Mouse (Mus musculus) adrenal gland, postnatal 4 days (tissue): Measurements from ENCODE around the gene Il6st. TPM values are rescaled to one million over a fixed set of nuclear protein-coding genes. Genes with fewer than 3 reads are reported as not detected.

Experiments used
- DNase-seq, 2 experiments: peaks; one replicate each; pipeline ENCODE4 v3.0.0; 2021 to 2022; ENCODE audit warnings: low spot score in 2 of 2, mixed read lengths in 2 of 2
- total RNA-seq, 2 experiments: library from RNA; stranded (reverse); gene quantifications; 2 replicates each; pipeline ENCODE4 v1.2.3; 2021

The Il6st gene
- total RNA-seq, 2 experiments from 2014 or later, result 278 to 288 TPM

- DNase-seq, result no peak
Observed at GRCm38 (mm10) chr13:112440668-112441067, 23.2 kb upstream of the Il6st start.

- no peak for DNase-seq
Observed at GRCm38 (mm10) chr13:112442867-112443529, 20.9 kb upstream of the Il6st start.

DNA sequence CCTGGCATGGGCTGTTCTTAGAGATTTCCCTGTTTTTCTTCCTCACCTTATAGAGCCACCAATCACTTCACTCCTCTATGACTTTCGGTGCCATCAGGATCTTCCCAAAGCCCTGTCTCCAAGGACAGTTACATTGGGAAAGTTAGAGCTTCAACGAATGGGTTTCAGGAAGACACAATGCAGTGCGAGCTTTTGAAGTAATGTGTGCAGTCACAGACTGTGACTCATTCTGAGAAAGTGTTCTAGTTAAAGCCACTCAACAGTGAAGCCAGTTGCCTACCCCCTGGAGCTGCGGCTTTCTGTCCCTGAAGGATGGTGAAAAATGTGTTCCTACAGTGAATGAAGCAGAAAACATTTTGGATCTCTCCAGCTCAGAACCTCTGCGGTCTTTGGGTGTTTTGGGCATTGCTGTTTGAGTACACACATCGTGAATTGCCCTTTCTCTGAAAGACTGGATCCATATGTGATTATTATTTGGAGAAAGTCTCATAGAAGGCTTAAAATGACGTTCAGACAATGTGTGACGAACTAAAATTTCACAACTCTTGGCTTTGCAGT, 16.7 kb upstream of the Il6st start:
- DNase-seq, result no peak

DNA sequence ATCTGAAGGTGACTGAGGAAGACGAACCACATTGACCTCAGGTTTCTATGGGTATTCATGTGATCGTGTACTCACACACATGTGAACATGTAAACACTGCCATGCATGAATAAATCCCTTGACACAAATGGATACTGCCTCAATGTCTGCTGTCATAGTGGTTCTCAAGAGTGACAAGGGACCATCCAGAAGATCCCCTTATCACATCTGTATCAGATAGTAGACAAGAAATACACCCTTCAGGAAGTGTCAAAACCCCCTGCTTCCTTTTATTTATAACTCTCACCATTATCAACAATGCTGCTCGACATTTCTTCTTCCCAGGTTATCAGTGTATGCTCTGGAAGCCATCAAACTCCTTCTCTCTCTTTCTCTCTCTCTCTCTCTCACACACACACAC, 13.7 kb upstream of the Il6st start:
- no peak for DNase-seq

DNA sequence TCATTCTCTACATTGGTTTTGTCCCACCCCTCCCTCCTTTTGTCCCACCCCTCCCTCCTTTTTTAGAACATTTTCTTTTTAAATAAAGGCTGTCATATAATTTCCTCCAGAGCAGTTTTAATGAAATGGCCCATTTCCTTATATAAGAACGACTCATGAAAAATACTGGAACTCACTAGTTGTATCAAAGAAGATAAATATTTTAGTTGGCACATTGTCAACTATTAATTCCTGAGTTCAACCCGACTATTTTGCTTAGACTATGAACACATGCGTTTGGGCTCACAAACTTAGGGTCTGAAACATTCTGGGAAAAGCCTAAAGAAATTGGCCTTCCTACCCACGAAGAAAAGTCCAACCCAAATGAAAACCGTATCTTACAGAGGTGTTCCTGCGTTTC, 6.5 kb upstream of the Il6st start:
- DNase-seq, result no peak

GRCm38 (mm10) chr13:112458016-112458415, 5.9 kb upstream of the Il6st start:
- no peak for DNase-seq

GRCm38 (mm10) chr13:112458435-112459018, 5.3 kb upstream of the Il6st start:
- no peak for DNase-seq

DNA sequence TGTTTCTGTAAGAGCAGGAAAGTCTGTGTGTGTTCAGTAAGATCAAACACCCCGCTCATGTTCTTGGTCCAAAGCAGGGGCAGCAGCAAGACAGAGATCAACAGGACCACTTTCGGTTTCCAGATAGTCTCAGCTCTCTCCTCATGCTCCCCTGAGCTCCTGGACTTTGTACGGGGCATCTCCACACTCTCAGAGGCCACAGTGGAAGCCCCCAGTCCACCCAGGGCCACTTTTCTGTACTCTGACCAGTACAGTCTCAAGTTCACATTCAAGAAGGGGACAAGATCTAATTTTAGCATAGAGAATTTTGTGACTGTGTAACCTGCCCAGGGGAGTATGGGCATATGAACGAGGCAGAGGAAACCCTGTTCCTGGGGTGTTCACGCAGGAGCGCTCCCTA, 3.9 kb upstream of the Il6st start:
- DNase-seq, result no peak

GRCm38 (mm10) chr13:112462411-112462987, 1.4 kb upstream of the Il6st start:
- DNase-seq, result no peak

DNA sequence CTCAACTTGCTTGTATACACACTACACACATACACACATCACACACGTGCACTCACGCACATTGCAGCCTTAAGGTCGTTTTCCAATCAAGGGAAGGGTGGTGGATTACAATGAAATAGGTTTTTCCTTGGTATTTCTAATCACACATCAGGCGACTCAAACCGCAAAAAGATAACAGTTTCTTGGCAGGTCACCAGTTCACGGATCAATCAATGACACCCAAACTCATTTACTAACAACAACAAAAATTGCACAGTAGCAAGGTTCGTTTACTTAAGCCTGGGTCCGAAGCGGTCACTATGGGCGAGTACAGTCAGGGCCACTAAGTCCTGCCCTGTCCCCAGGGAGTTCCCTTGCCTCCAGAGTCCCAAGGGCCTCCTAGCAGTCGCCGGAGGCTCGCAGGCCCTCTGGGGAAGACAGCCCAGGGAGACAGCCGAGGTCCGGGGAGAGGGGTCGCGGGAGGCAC, 500 bp upstream of the Il6st start:
- no peak for DNase-seq

DNA sequence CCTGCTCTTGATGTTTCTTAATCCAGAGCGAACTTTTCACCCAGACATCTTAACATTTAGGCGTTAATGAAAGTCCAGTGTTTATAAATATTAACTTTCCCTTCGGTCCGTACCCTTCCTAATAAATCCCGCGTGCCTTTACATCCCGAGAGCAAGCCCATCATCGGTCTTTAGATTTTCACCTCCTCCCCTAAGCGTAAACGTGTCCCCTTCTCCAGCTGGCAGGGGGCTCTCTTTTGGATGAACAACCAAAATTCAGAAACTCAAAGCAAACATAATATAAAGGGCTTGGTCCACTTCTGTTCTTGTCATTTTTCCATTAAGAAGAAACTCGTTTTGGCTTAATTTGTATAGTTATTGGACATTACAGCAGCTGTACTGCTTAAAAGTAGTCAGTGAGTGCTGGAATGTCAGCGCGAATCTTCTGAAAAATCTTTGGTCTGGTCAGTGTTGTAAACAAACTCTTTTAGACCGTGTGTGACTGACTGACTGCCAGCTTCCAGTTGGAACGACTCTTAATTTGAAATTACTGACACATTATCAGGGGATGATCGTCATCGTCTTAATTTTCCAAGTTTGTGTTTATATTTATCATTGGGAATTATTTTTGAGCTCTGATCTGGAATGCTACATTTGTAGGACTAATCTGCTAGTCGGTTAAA, 887 bp downstream of the Il6st start:
- no peak for DNase-seq

DNA sequence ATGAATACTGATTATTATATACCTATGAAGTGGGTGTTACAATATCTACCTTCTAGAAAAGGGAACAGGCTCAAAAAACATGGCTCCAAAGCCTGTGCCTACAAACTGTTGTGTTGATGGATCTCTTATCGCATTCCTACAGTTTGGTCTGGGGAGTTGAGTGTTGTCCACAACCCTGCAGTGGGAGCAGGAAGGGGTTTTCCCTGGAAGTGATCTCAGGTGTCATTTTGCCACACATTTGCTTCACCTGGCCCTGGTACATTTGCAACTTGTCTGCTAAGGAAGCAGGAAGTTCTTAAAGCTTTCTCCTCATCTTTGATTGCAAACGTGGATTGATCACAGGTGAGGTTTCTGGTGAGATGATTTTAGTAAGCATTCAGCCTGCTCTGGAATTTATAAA, 1.7 kb downstream of the Il6st start:
- no peak for DNase-seq

DNA sequence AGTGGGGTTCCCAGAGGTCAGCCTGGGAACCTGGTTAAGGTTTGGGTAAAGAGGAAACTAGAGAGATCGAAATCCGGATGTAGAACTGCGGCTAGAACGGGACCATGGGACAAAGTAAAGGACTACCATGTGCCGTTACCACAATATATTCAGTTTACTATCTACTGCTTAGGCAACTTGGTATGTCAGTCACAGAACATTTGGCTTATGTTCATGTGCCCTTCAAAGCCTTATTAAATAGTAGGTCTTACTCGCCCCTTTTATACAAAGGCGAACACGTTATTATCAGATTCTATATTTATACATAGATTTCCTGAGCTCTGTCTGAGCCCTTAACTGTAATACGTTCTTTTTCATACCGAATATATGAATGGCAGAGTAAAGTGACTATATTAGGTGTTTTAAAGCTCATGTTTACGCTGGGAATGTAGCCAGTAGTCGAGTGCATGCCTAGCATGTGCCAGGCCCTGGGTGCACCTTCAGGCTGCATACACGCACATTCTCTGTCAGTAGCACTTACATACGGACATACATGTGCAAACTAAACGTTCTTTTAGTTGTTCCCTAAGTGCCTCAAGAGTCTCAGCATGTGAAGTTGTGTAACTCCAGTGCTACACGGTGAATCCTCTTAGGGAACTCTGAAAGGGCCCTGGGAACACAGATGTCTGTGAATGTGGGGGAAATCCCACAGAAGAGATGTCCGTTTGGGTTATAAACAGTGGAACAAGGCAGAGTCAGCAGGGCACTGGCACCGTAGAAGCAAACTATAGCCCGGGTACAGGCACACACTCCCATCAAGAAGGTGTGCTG, 2.5 kb downstream of the Il6st start:
- DNase-seq, result no peak

- DNase-seq, result no peak
Observed at GRCm38 (mm10) chr13:112466946-112467255, 3.0 kb downstream of the Il6st start.

- DNase-seq, result no peak
Observed at GRCm38 (mm10) chr13:112467384-112467783, 3.5 kb downstream of the Il6st start.

- DNase-seq, result no peak
Observed at GRCm38 (mm10) chr13:112469491-112469890, 5.6 kb downstream of the Il6st start.

GRCm38 (mm10) chr13:112471201-112471600, 7.3 kb downstream of the Il6st start:
- DNase-seq, result no peak

DNA sequence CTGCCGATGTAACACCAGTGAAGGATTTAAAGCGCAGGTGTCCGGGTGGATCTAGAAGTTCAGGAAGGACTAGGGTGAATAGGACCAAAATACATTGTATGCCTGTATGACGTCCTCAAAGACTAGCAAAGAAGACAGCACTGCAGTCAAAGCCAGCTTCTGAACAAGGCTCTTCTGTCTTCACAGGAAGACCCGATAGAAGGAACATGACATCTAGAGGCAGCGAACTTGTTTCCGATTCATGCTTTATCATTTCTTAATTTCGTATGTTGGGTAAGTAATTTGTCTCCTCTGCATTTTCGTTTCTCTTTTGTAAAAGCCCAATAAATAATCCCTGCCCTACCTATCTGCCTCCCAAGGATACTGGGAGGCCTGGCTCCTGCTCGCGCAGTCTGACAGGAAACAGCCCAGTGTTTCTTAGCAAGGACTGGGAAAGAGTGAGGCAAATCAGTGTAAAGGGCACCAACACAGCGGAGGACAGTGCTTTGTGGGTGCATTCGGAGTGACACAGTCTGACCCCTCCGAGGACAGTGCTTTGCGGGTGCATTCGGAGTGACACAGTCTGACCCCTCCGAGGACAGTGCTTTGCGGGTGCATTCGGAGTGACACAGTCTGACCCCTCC, 8.6 kb downstream of the Il6st start:
- no peak for DNase-seq

DNA sequence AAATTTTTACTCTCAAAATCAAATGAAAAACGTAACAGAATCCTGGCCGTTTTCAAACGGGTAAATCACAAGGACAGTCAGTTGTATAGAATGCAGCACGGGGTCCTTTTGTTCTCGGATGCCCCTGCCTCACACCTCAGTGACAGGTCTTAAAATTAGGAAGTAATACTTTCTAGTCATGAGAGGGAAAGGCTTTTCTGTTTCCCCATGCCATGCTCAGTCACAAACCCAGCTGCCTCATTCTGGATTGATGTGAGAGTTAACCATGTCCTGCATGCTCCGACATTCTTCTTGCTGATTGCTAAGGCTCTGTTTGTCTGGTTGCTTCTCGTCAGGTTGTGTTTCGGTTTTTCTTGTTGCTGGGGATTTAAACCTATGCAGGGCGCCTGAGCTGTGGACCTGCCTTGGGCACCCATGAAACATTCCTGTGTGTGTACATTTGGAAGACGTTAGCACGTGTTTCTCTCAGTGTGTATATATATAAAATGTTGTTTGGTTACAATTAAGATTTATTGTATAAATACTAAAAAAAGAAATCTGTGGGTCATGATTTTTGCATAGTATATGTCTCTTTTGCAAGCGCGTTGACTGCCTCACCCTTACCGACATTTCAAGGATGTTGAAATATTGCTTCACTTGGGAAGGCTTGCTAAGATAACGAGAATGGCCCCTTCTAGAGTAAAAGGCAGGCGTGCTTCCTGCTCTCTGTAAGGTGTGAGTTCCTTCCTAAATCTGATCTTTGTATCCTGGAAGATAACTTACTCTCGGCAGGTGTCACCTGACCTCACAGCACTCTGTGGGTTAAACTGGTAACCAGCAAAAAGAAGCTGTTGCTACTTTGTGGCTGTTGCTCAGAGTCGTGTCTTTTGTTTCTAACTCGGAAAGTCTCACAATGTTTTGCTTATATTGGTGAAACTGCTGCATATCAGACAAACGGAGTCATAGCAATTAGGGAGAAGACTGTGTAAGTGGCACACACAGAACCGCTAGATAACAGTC, 10.2 kb downstream of the Il6st start:
- no peak for DNase-seq

- DNase-seq, result no peak
Observed at GRCm38 (mm10) chr13:112479032-112479431, 15.2 kb downstream of the Il6st start.
